Mouse (Mus musculus): ENCODE measurements around the gene Palmd. TPM values are rescaled to one million over a fixed set of nuclear protein-coding genes. Genes with fewer than 3 reads are reported as not detected.

Palmd gene
- polyA plus RNA-seq, 1 experiment from 2014 or later, result 17.7 TPM

DNA sequence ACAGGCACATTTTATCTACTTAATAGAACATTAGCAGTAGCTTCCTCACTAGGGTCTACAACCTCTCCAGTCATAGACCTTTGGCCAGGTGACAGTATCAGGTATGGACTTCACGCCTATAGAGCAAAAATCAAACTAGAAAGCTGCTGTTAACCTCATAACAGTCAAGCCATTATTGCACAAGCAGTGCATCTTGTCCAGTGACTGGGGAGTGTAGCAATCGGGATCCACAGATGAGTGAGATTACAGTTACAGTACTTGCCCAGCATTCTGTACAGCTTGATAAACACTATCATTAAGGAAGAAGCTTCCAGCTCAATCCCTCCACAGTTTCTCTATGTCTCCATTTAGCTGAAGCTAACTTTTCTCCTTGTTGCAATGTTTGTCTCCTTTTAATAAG, 22.4 kb upstream of the Palmd start:
- no peaks in the 10 kb centered on the region for H3K36me3 ChIP-seq (ENCODE audit: control insufficient read depth, insufficient read depth, low read length)

DNA sequence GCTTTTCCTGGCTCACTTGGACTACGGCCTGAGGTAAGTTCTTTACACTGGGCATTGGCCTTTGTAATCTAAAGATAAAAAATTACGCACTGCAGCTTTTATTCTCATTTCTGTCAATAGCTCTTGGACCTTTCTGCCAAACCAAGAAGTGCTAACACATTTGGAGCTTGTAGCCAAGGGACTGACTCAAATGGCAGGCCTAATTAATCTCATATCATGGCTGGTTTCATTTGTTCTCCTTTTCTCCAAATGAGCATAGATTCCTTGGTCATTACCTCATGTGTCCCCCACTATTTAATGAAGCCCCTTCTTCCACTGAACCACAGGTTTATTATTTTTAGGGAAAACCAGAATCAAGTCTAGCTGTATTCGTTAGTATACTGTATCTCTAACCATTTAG, 19.4 kb upstream of the Palmd start:
- Histone ChIP-seq H3K36me3 (ENCODE audit: control insufficient read depth, insufficient read depth, low read length) (no peaks in the 10 kb centered on the region), H3K4me3 (ENCODE audit: control insufficient read depth in 1 of 2, insufficient read depth in 1 of 2, low read depth in 1 of 2, low read length in 2 of 2) (no peak overlapping the region), H3K9me3 (ENCODE audit: control insufficient read depth, low read length) (no peaks in the 10 kb centered on the region), H3K27me3 (ENCODE audit: control insufficient read depth, insufficient read depth, low read length) (no peaks in the 10 kb centered on the region), H3K9ac (ENCODE audit: low read length) (no peak overlapping the region), H3K4me2 (ENCODE audit: low read length) (no peak overlapping the region), H3K4me1 (ENCODE audit: control insufficient read depth in 2 of 2, insufficient read depth in 2 of 2, low read length in 2 of 2) (no peaks in the 10 kb centered on the region), H3K27ac (replicated peaks in 1 of 2; ENCODE audit: control insufficient read depth in 1 of 2, insufficient read depth in 1 of 2, low read depth in 2 of 2, low read length in 2 of 2) (no peak overlapping the region)
- WGBS, result 87% methylated on average over 3 of the region's 3 CpGs
- no peak for ATAC-seq (ENCODE audit: insufficient number of reproducible peaks, insufficient read depth, low FRiP score, low read depth)

More for the DNA sequence above, 22.4 kb upstream of the Palmd start:
- 78% methylated on average over 2 of the region's 2 CpGs for WGBS
- Histone ChIP-seq H3K4me2 (ENCODE audit: low read length) (no peak overlapping the region), H3K4me3 (ENCODE audit: control insufficient read depth in 1 of 2, insufficient read depth in 1 of 2, low read depth in 1 of 2, low read length in 2 of 2) (no peak overlapping the region), H3K9ac (ENCODE audit: low read length) (no peak overlapping the region), H3K27me3 (ENCODE audit: control insufficient read depth, insufficient read depth, low read length) (no peaks in the 10 kb centered on the region), H3K9me3 (ENCODE audit: control insufficient read depth, low read length) (no peaks in the 10 kb centered on the region), H3K27ac (replicated peaks in 1 of 2; ENCODE audit: control insufficient read depth in 1 of 2, insufficient read depth in 1 of 2, low read depth in 2 of 2, low read length in 2 of 2) (no peak overlapping the region), H3K4me1 (ENCODE audit: control insufficient read depth in 2 of 2, insufficient read depth in 2 of 2, low read length in 2 of 2) (no peaks in the 10 kb centered on the region)
- no peak for ATAC-seq (ENCODE audit: insufficient number of reproducible peaks, insufficient read depth, low FRiP score, low read depth)

- WGBS, result 66% methylated on average over 2 of the region's 2 CpGs
- no peaks in the 10 kb centered on the region for H3K36me3 ChIP-seq (ENCODE audit: control insufficient read depth, insufficient read depth, low read length)
- no peak overlapping the region for H3K4me2 ChIP-seq (ENCODE audit: low read length)
- ATAC-seq (ENCODE audit: insufficient number of reproducible peaks, insufficient read depth, low FRiP score, low read depth), result no peak
- H3K4me1 ChIP-seq (ENCODE audit: control insufficient read depth in 2 of 2, insufficient read depth in 2 of 2, low read length in 2 of 2), result no peaks in the 10 kb centered on the region
- H3K27ac ChIP-seq (replicated peaks in 1 of 2; ENCODE audit: control insufficient read depth in 1 of 2, insufficient read depth in 1 of 2, low read depth in 2 of 2, low read length in 2 of 2), result no peak overlapping the region
- no peaks in the 10 kb centered on the region for H3K27me3 ChIP-seq (ENCODE audit: control insufficient read depth, insufficient read depth, low read length)
- no peak overlapping the region for H3K4me3 ChIP-seq (ENCODE audit: control insufficient read depth in 1 of 2, insufficient read depth in 1 of 2, low read depth in 1 of 2, low read length in 2 of 2)
- H3K9ac ChIP-seq (ENCODE audit: low read length), result no peak overlapping the region
- H3K9me3 ChIP-seq (ENCODE audit: control insufficient read depth, low read length), result no peaks in the 10 kb centered on the region
Observed at GRCm38 (mm10) chr3:116986451-116986850, 17.7 kb upstream of the Palmd start.

- H3K9me3 ChIP-seq (ENCODE audit: control insufficient read depth, low read length), result no peaks in the 10 kb centered on the region
- H3K27ac ChIP-seq (replicated peaks in 1 of 2; ENCODE audit: control insufficient read depth in 1 of 2, insufficient read depth in 1 of 2, low read depth in 2 of 2, low read length in 2 of 2), result no peak overlapping the region
- no peak for ATAC-seq (ENCODE audit: insufficient number of reproducible peaks, insufficient read depth, low FRiP score, low read depth)
Observed at GRCm38 (mm10) chr3:116985741-116986140, 17.0 kb upstream of the Palmd start.

GRCm38 (mm10) chr3:116985042-116985455, 16.3 kb upstream of the Palmd start:
- ATAC-seq (ENCODE audit: insufficient number of reproducible peaks, insufficient read depth, low FRiP score, low read depth), result no peak
- no peak overlapping the region for H3K4me3 ChIP-seq (ENCODE audit: control insufficient read depth in 1 of 2, insufficient read depth in 1 of 2, low read depth in 1 of 2, low read length in 2 of 2)
- no peaks in the 10 kb centered on the region for H3K9me3 ChIP-seq (ENCODE audit: control insufficient read depth, low read length)
- H3K36me3 ChIP-seq (ENCODE audit: control insufficient read depth, insufficient read depth, low read length), result no peaks in the 10 kb centered on the region
- no peaks in the 10 kb centered on the region for H3K4me1 ChIP-seq (ENCODE audit: control insufficient read depth in 2 of 2, insufficient read depth in 2 of 2, low read length in 2 of 2)
- H3K27me3 ChIP-seq (ENCODE audit: control insufficient read depth, insufficient read depth, low read length), result no peaks in the 10 kb centered on the region
- H3K4me2 ChIP-seq (ENCODE audit: low read length), result no peak overlapping the region
- WGBS, result 28% methylated on average over 1 of the region's 1 CpGs
- H3K27ac ChIP-seq (replicated peaks in 1 of 2; ENCODE audit: control insufficient read depth in 1 of 2, insufficient read depth in 1 of 2, low read depth in 2 of 2, low read length in 2 of 2), result no peak overlapping the region
- no peak overlapping the region for H3K9ac ChIP-seq (ENCODE audit: low read length)

More at GRCm38 (mm10) chr3:116985741-116986140, 17.0 kb upstream of the Palmd start:
- Histone ChIP-seq H3K27me3 (ENCODE audit: control insufficient read depth, insufficient read depth, low read length) (no peaks in the 10 kb centered on the region), H3K36me3 (ENCODE audit: control insufficient read depth, insufficient read depth, low read length) (no peaks in the 10 kb centered on the region), H3K9ac (ENCODE audit: low read length) (no peak overlapping the region), H3K4me1 (ENCODE audit: control insufficient read depth in 2 of 2, insufficient read depth in 2 of 2, low read length in 2 of 2) (no peaks in the 10 kb centered on the region), H3K4me2 (ENCODE audit: low read length) (no peak overlapping the region), H3K4me3 (ENCODE audit: control insufficient read depth in 1 of 2, insufficient read depth in 1 of 2, low read depth in 1 of 2, low read length in 2 of 2) (no peak overlapping the region)
- 63% methylated on average over 1 of the region's 1 CpGs for WGBS

DNA sequence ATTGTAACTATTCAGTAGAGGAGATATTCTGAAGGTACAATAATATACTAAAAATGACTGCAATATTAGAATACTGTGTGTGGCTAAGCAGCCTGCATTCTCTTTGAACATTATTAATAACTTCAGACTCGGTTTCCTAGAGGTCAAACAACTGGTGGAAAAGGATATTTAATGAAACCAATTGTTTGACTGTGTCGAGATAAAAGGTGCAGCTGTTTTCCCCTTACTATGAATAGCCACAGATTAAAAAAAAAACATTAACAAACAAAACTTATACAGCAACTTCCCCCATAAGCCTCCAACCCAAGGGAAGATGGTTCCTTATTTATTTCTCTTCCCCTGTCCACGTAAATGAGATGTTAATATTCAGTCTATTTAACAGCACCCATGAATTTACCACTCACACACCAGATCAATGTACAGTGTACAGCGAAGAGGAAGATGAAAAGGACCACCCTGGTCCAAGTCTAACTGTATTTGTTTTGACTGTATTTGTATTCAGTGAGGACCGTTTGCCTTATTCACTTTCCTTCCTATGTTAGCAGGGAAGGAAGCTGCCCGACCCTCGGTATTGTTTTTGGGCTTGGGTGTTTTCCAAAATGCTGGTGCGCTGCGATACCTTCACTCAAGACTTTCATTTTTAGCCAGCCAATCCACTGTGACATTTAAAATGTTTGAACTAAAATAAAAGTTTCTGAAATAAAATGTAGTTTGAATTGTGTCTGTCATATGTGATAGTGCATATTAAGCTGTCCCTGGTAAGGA, 13.2 kb upstream of the Palmd start:
- 68% methylated on average over 9 of the region's 9 CpGs for WGBS
- 0 out of 2 replicates have a peak overlapping the region, but pooled peaks have one; percentile 16 for H3K4me2 ChIP-seq (ENCODE audit: low read length)

GRCm38 (mm10) chr3:116969786-116970185, 999 bp upstream of the Palmd start:
- Histone ChIP-seq H3K9ac (ENCODE audit: low read length) (no peak overlapping the region), H3K9me3 (ENCODE audit: control insufficient read depth, low read length) (no peaks in the 10 kb centered on the region), H3K4me1 (ENCODE audit: control insufficient read depth in 2 of 2, insufficient read depth in 2 of 2, low read length in 2 of 2) (peaks cover 6 to 9% of the 10 kb centered on the region in 2 experiments; a peak in 2 of 4 replicates), H3K36me3 (ENCODE audit: control insufficient read depth, insufficient read depth, low read length) (no peaks in the 10 kb centered on the region), H3K27me3 (ENCODE audit: control insufficient read depth, insufficient read depth, low read length) (no peaks in the 10 kb centered on the region), H3K4me3 (ENCODE audit: control insufficient read depth in 1 of 2, insufficient read depth in 1 of 2, low read depth in 1 of 2, low read length in 2 of 2) (no peak overlapping the region), H3K4me2 (ENCODE audit: low read length) (no peak overlapping the region), H3K27ac (replicated peaks in 1 of 2; ENCODE audit: control insufficient read depth in 1 of 2, insufficient read depth in 1 of 2, low read depth in 2 of 2, low read length in 2 of 2) (no peak overlapping the region)
- WGBS, result 90% methylated on average over 5 of the region's 5 CpGs
- no peak for ATAC-seq (ENCODE audit: insufficient number of reproducible peaks, insufficient read depth, low FRiP score, low read depth)

More for the DNA sequence above, 13.2 kb upstream of the Palmd start:
- H3K36me3 ChIP-seq (ENCODE audit: control insufficient read depth, insufficient read depth, low read length), result no peaks in the 10 kb centered on the region
- no peak overlapping the region for H3K27ac ChIP-seq (replicated peaks in 1 of 2; ENCODE audit: control insufficient read depth in 1 of 2, insufficient read depth in 1 of 2, low read depth in 2 of 2, low read length in 2 of 2)
- ATAC-seq (ENCODE audit: insufficient number of reproducible peaks, insufficient read depth, low FRiP score, low read depth), result no peak
- no peaks in the 10 kb centered on the region for H3K27me3 ChIP-seq (ENCODE audit: control insufficient read depth, insufficient read depth, low read length)
- H3K4me3 ChIP-seq (ENCODE audit: control insufficient read depth in 1 of 2, insufficient read depth in 1 of 2, low read depth in 1 of 2, low read length in 2 of 2), result no peak overlapping the region
- H3K9me3 ChIP-seq (ENCODE audit: control insufficient read depth, low read length), result 0 out of 2 replicates have a peak, but pooled peaks cover 7% of the 10 kb centered on the region
- H3K4me1 ChIP-seq (ENCODE audit: control insufficient read depth in 2 of 2, insufficient read depth in 2 of 2, low read length in 2 of 2), result no peaks in the 10 kb centered on the region
- no peak overlapping the region for H3K9ac ChIP-seq (ENCODE audit: low read length)
